Mouse (Mus musculus) heart, embryonic 16.5 days (tissue): ENCODE results near the gene Bod1l. TPM values are rescaled to one million over a fixed set of nuclear protein-coding genes. Genes with fewer than 3 reads are reported as not detected.

ENCODE experiments used
- ATAC-seq: fragments of 200-750 bp; cut with Nextera tagmentation; replicated peaks from 2 replicates; pipeline ENCODE4 v1.8.0; 2017; ENCODE audit warnings: moderate number of reproducible peaks; ENCODE audit not compliant: insufficient read depth, low FRiP score; ENCODE audit errors: extremely low read depth
- H3K27ac ChIP-seq: fragments of 300-500 bp; sonication (generic); 2 replicates; pipeline ENCODE4 v1.5.1; 2014; ENCODE audit warnings: mild to moderate bottlenecking, low read length, control low read depth, moderate library complexity
- H3K27me3 ChIP-seq: fragments of 300-500 bp; sonication (generic); 2 replicates; pipeline ENCODE4 v1.6.1; 2014; ENCODE audit warnings: low read length, mixed read lengths; ENCODE audit not compliant: control insufficient read depth, insufficient read depth
- H3K36me3 ChIP-seq: fragments of 300-500 bp; sonication (generic); 2 replicates; pipeline ENCODE4 v1.6.1; 2014; ENCODE audit not compliant: control insufficient read depth, insufficient read depth
- H3K4me1 ChIP-seq: fragments of 300-500 bp; sonication (generic); 2 replicates; pipeline ENCODE4 v1.6.1; 2014; ENCODE audit warnings: low read length, mixed read lengths; ENCODE audit not compliant: control insufficient read depth, insufficient read depth
- H3K4me2 ChIP-seq: fragments of 300-500 bp; sonication (generic); 2 replicates; pipeline ENCODE4 v1.6.1; 2014; ENCODE audit warnings: low read depth, mild to moderate bottlenecking, control low read depth, low read length
- H3K4me3 ChIP-seq: fragments of 300-500 bp; sonication (generic); 2 replicates; pipeline ENCODE4 v1.5.1; 2014; ENCODE audit warnings: mild to moderate bottlenecking, control low read depth, low read length
- H3K9ac ChIP-seq: fragments of 300-500 bp; sonication (generic); 2 replicates; pipeline ENCODE4 v1.6.1; 2014; ENCODE audit warnings: low read length, control low read depth
- H3K9me3 ChIP-seq: fragments of 300-500 bp; sonication (generic); replicated peaks from 2 replicates; pipeline ENCODE4 v1.6.1; 2016; ENCODE audit warnings: low read length; ENCODE audit not compliant: control insufficient read depth
- WGBS: fragments of 180-500 bp; shearing (Covaris S2); extraction: QIAGEN DNeasy Blood & Tissue Kit; methylation state at CpG from one replicate; pipeline ENCODE4 v1.1.7; 2014; 5-methylcytosine and 5-hydroxymethylcytosine counted together
- polyA plus RNA-seq: library from polyadenylated mRNA; unstranded; fragments of >200 nt; fragmentation: Nextera tagmentation; extraction: Ambion mirVana; gene quantifications from 2 replicates; pipeline ENCODE4 v1.2.1, GENCODE M21; 2015

The Bod1l gene
- polyA plus RNA-seq, 1 experiment from 2014 or later = 12.7 TPM

GRCm38 (mm10) chr5:41845558-41845937 lies 1.4 kb upstream of the Bod1l start:
- Histone ChIP-seq H3K4me1 (peaks cover 18% of the 10 kb centered on the region), H3K9me3 (no peaks in the 10 kb centered on the region), H3K27me3 (no peaks in the 10 kb centered on the region), H3K4me2 (peak overlapping the region; percentile 84), H3K4me3 (peak overlapping the region; percentile 92), H3K36me3 (no peaks in the 10 kb centered on the region), H3K27ac (no peak overlapping the region), H3K9ac (peak overlapping the region; percentile 66)
- 48% methylated on average over 2 of the region's 2 CpGs for WGBS
- ATAC-seq = no peak

GRCm38 (mm10) chr5:41844820-41845557 lies 874 bp upstream of the Bod1l start:
- Histone ChIP-seq H3K4me3 (peak overlapping the region; percentile 92), H3K4me1 (peaks cover 18% of the 10 kb centered on the region), H3K27me3 (no peaks in the 10 kb centered on the region), H3K9ac (peak overlapping the region; percentile 66), H3K4me2 (peak overlapping the region; percentile 84), H3K9me3 (no peaks in the 10 kb centered on the region), H3K36me3 (no peaks in the 10 kb centered on the region), H3K27ac (peak overlapping the region; percentile 64)
- peak; percentile 35; the same call in 1 of the 2 replicates for ATAC-seq
- 19% methylated on average over 16 of the region's 16 CpGs for WGBS

- peak overlapping the region; percentile 53 for H3K27ac ChIP-seq
- peak overlapping the region; percentile 92 for H3K4me3 ChIP-seq
- no peaks in the 10 kb centered on the region for H3K36me3 ChIP-seq
- ATAC-seq = peak; percentile 23
- 2% methylated on average over 45 of the region's 46 CpGs for WGBS
- no peaks in the 10 kb centered on the region for H3K9me3 ChIP-seq
- H3K27me3 ChIP-seq = no peaks in the 10 kb centered on the region
- peak overlapping the region; percentile 90 for H3K4me2 ChIP-seq
- H3K4me1 ChIP-seq = peaks cover 18% of the 10 kb centered on the region
- H3K9ac ChIP-seq = peak overlapping the region; percentile 94
Measured at GRCm38 (mm10) chr5:41843419-41844146, 532 bp downstream of the Bod1l start.

- Histone ChIP-seq H3K36me3 (no peaks in the 10 kb centered on the region), H3K9me3 (no peaks in the 10 kb centered on the region), H3K9ac (no peak overlapping the region), H3K27me3 (no peaks in the 10 kb centered on the region), H3K4me3 (peak overlapping the region; percentile 92), H3K27ac (no peak overlapping the region), H3K4me2 (peak overlapping the region; percentile 90), H3K4me1 (peaks cover 18% of the 10 kb centered on the region)
- WGBS = 6% methylated on average over 5 of the region's 5 CpGs
- ATAC-seq = no peak
Measured at GRCm38 (mm10) chr5:41842681-41843080, 1.4 kb downstream of the Bod1l start.

- Histone ChIP-seq H3K4me1 (peaks cover 18% of the 10 kb centered on the region), H3K9ac (no peak overlapping the region), H3K4me3 (no peak overlapping the region), H3K4me2 (no peak overlapping the region), H3K27ac (no peak overlapping the region), H3K9me3 (no peaks in the 10 kb centered on the region), H3K27me3 (no peaks in the 10 kb centered on the region), H3K36me3 (no peaks in the 10 kb centered on the region)
- WGBS = 77% methylated on average over 5 of the region's 5 CpGs
- no peak for ATAC-seq
Measured at GRCm38 (mm10) chr5:41841735-41842134, 2.4 kb downstream of the Bod1l start.

- Histone ChIP-seq H3K4me2 (no peak overlapping the region), H3K36me3 (peaks cover 50% of the 10 kb centered on the region), H3K9ac (no peak overlapping the region), H3K9me3 (no peaks in the 10 kb centered on the region), H3K27ac (no peak overlapping the region), H3K4me3 (no peak overlapping the region), H3K27me3 (no peaks in the 10 kb centered on the region), H3K4me1 (no peaks in the 10 kb centered on the region)
- ATAC-seq = no peak
- 88% methylated on average over 2 of the region's 2 CpGs for WGBS
Measured at GRCm38 (mm10) chr5:41830100-41830499, 14.0 kb downstream of the Bod1l start.

GRCm38 (mm10) chr5:41821158-41821557 lies 23.0 kb downstream of the Bod1l start:
- 56% methylated on average over 9 of the region's 9 CpGs for WGBS
- Histone ChIP-seq H3K27ac (no peak overlapping the region), H3K36me3 (peaks cover 65% of the 10 kb centered on the region), H3K4me3 (no peak overlapping the region), H3K9ac (no peak overlapping the region), H3K27me3 (no peaks in the 10 kb centered on the region), H3K4me2 (no peak overlapping the region), H3K4me1 (no peaks in the 10 kb centered on the region), H3K9me3 (no peaks in the 10 kb centered on the region)
- no peak for ATAC-seq

- no peaks in the 10 kb centered on the region for H3K27me3 ChIP-seq
- H3K36me3 ChIP-seq = peaks cover 68% of the 10 kb centered on the region
- H3K4me3 ChIP-seq = no peak overlapping the region
- no peak overlapping the region for H3K4me2 ChIP-seq
- H3K9me3 ChIP-seq = no peaks in the 10 kb centered on the region
- H3K27ac ChIP-seq = no peak overlapping the region
- ATAC-seq = no peak
- H3K9ac ChIP-seq = no peak overlapping the region
- H3K4me1 ChIP-seq = no peaks in the 10 kb centered on the region
- WGBS = 65% methylated on average over 3 of the region's 3 CpGs
Measured at GRCm38 (mm10) chr5:41820530-41820929, 23.6 kb downstream of the Bod1l start.

GRCm38 (mm10) chr5:41812516-41812915 lies 31.6 kb downstream of the Bod1l start:
- Histone ChIP-seq H3K9ac (no peak overlapping the region), H3K27ac (no peak overlapping the region), H3K36me3 (peaks cover 35% of the 10 kb centered on the region), H3K27me3 (no peaks in the 10 kb centered on the region), H3K4me1 (no peaks in the 10 kb centered on the region), H3K4me2 (no peak overlapping the region), H3K4me3 (no peak overlapping the region), H3K9me3 (no peaks in the 10 kb centered on the region)
- ATAC-seq = no peak
- 92% methylated on average over 6 of the region's 6 CpGs for WGBS
